ENCODE assay signal across 14 mouse cellular contexts in the genomic region with DNA sequence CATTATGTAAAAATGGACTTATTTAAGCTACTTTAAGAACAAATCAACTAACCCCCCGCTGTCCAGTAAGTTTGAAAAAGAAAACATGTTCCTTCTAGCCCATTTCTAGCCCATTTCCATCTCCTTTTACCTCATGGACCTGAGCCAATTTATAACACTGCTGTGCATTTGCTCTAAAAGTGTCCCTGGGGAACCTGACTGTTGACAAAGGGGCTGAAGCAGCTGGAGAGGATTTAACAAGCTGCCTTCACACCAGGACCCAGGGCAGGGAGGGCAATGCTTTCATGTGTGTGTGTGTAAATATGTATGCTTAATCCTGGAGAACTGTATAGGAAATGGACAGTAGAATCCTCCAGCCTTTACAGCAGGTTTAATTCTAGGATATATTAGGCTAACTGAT.
DNase-seq lines count a peak whose midpoint lies in the region; ATAC-seq and TF ChIP-seq lines count a peak whose summit lies in the region.
"Had no signal": no experiment of that assay in that cellular context is flagged by ENCODE, and none has a peak within 500 bp of the region (broad histone marks: within the 10 kb centered on the region; RNA-seq: fewer than 3 reads in every experiment).

No protein-coding gene starts in this region.

- peak; percentile 38; the same call in 1 of the 2 replicates for ATAC-seq in hindbrain, embryonic 12.5 days (ENCODE audit: low FRiP score)
- ATAC-seq in hindbrain, embryonic 16.5 days = no peak
- peak; percentile 61; the same call in 1 of the 2 replicates for ATAC-seq in limb, embryonic 13.5 days (ENCODE audit: low FRiP score, low read depth)
- no peak for ATAC-seq in liver, postnatal 0 days

- no peaks in the 10 kb centered on the region for H3K36me3 ChIP-seq in hindbrain, embryonic 12.5 days
- H3K36me3 ChIP-seq in hindbrain, embryonic 16.5 days (ENCODE audit: control insufficient read depth, insufficient read depth, low read length) = no peaks in the 10 kb centered on the region; the same call in 1 of the 2 replicates
- H3K36me3 ChIP-seq in limb, embryonic 13.5 days = no peaks in the 10 kb centered on the region
- no peaks in the 10 kb centered on the region for H3K36me3 ChIP-seq in liver, postnatal 0 days (replicated peaks; ENCODE audit: insufficient read depth, low read length)
- H3K36me3 ChIP-seq: heart, embryonic 12.5 days; hindbrain, embryonic 15.5 days had no signal

- no peak overlapping the region for H3K4me2 ChIP-seq in hindbrain, embryonic 12.5 days (replicated peaks)
- H3K4me2 ChIP-seq in hindbrain, embryonic 16.5 days (ENCODE audit: low read length) = no peak overlapping the region
- no peak overlapping the region for H3K4me2 ChIP-seq in limb, embryonic 13.5 days (replicated peaks)
- no peak overlapping the region for H3K4me2 ChIP-seq in liver, postnatal 0 days (ENCODE audit: low read depth, low read length)
- H3K4me2 ChIP-seq: heart, embryonic 12.5 days; hindbrain, embryonic 15.5 days had no signal

- H3K4me1 ChIP-seq in hindbrain, embryonic 12.5 days = peaks cover 18% of the 10 kb centered on the region
- peaks cover 2% of the 10 kb centered on the region; the same call in 1 of the 2 replicates for H3K4me1 ChIP-seq in hindbrain, embryonic 16.5 days (ENCODE audit: control insufficient read depth, insufficient read depth, low read depth, low read length)
- peaks cover 28% of the 10 kb centered on the region for H3K4me1 ChIP-seq in limb, embryonic 13.5 days
- H3K4me1 ChIP-seq in liver, postnatal 0 days (ENCODE audit: insufficient read depth) = no peaks in the 10 kb centered on the region
- H3K4me1 ChIP-seq: heart, embryonic 12.5 days had no signal

- H3K9ac ChIP-seq in hindbrain, embryonic 12.5 days = no peak overlapping the region
- H3K9ac ChIP-seq in hindbrain, embryonic 16.5 days (ENCODE audit: low read depth, low read length) = no peak overlapping the region
- H3K9ac ChIP-seq in limb, embryonic 13.5 days = no peak overlapping the region
- H3K9ac ChIP-seq in liver, postnatal 0 days (replicated peaks) = no peak overlapping the region
- H3K9ac ChIP-seq: heart, embryonic 12.5 days; hindbrain, embryonic 15.5 days had no signal

- H3K27me3 ChIP-seq in hindbrain, embryonic 12.5 days = no peaks in the 10 kb centered on the region
- H3K27me3 ChIP-seq in hindbrain, embryonic 16.5 days (replicated peaks; ENCODE audit: control insufficient read depth, insufficient read depth, low read length) = no peaks in the 10 kb centered on the region
- no peaks in the 10 kb centered on the region for H3K27me3 ChIP-seq in limb, embryonic 13.5 days
- H3K27me3 ChIP-seq in liver, postnatal 0 days (ENCODE audit: insufficient read depth, low read length) = no peaks in the 10 kb centered on the region
- H3K27me3 ChIP-seq: heart, embryonic 12.5 days; hindbrain, embryonic 15.5 days had no signal

- TF ChIP-seq EP300 in liver, postnatal 0 days (IDR thresholded peaks at IDR 0.05; ENCODE audit: low read depth) = no peak

- TF ChIP-seq CTCF in liver, postnatal 0 days (IDR thresholded peaks at IDR 0.05; ENCODE audit: low read depth) = no peak

- DNase-seq in 3T3-L1 (ENCODE audit: low read depth, low spot score) = peak; percentile 25
- peak; percentile 54 for DNase-seq in embryo, embryonic 10.5 days (ENCODE audit: low spot score)
- no peak for DNase-seq in right cerebral cortex, postnatal 10 days (ENCODE audit: low spot score in 2 of 2)
- no peak for DNase-seq in liver, postnatal 0 days
- DNase-seq in thymus, postnatal 0 days (ENCODE audit: low spot score) = no peak
- DNase-seq: cerebellum, postnatal 14 days; gastrocnemius, postnatal 14 days; right cerebral cortex, postnatal 4 days; thymus, postnatal 4 days had no signal

- H3K27ac ChIP-seq in hindbrain, embryonic 12.5 days = no peak overlapping the region
- H3K27ac ChIP-seq in hindbrain, embryonic 16.5 days (ENCODE audit: low read depth, low read length) = no peak overlapping the region
- no peak overlapping the region for H3K27ac ChIP-seq in limb, embryonic 13.5 days
- H3K27ac ChIP-seq in liver, postnatal 0 days (ENCODE audit: low read depth) = no peak overlapping the region
- H3K27ac ChIP-seq: hindbrain, embryonic 15.5 days had no signal

- 48% methylated on average over 1 of the region's 1 CpGs for WGBS in hindbrain, embryonic 12.5 days
- 61% methylated on average over 1 of the region's 1 CpGs for WGBS in hindbrain, embryonic 16.5 days
- WGBS in limb, embryonic 13.5 days = 50% methylated on average over 1 of the region's 1 CpGs
- 71% methylated on average over 1 of the region's 1 CpGs for WGBS in liver, postnatal 0 days (ENCODE audit: insufficient replicate concordance)

- H3K9me3 ChIP-seq in hindbrain, embryonic 12.5 days (replicated peaks) = no peaks in the 10 kb centered on the region
- peaks cover 2% of the 10 kb centered on the region; the same call in 1 of the 2 replicates for H3K9me3 ChIP-seq in hindbrain, embryonic 16.5 days (ENCODE audit: control insufficient read depth, low read length)
- peaks cover 4% of the 10 kb centered on the region; the same call in 1 of the 2 replicates for H3K9me3 ChIP-seq in limb, embryonic 13.5 days
- H3K9me3 ChIP-seq in liver, postnatal 0 days (ENCODE audit: low read length) = no peaks in the 10 kb centered on the region
- H3K9me3 ChIP-seq: heart, embryonic 12.5 days; hindbrain, embryonic 15.5 days had no signal

- H3K4me3 ChIP-seq in hindbrain, embryonic 12.5 days = no peak overlapping the region
- no peak overlapping the region for H3K4me3 ChIP-seq in hindbrain, embryonic 16.5 days (ENCODE audit: low read length)
- no peak overlapping the region for H3K4me3 ChIP-seq in limb, embryonic 13.5 days
- no peak overlapping the region for H3K4me3 ChIP-seq in liver, postnatal 0 days (ENCODE audit: low read depth, low read length)
- H3K4me3 ChIP-seq: heart, embryonic 12.5 days; hindbrain, embryonic 15.5 days had no signal

Comparison
In these comparisons a context has a peak if more than half of its experiments do, and no peak if none do; other contexts are left out.
1. ATAC-seq: peak in hindbrain, embryonic 12.5 days (single experiment) and limb, embryonic 13.5 days (single experiment); none in hindbrain, embryonic 16.5 days (single experiment) and liver, postnatal 0 days (single experiment).
2. DNase-seq: peak in 3T3-L1 (single experiment) and embryo, embryonic 10.5 days (single experiment); none in right cerebral cortex, postnatal 10 days (0 of 2), liver, postnatal 0 days (single experiment) and thymus, postnatal 0 days (single experiment).